Mouse (Mus musculus) megakaryocyte progenitor cell, adult 5-6 weeks (primary cell): ENCODE data around the gene Cd300lf. TPM values are rescaled to one million over a fixed set of nuclear protein-coding genes. Genes with fewer than 3 reads are reported as not detected.

Experiments used
- ATAC-seq: replicated peaks from 2 replicates; pipeline ENCODE4 v1.8.0; 2016; ENCODE audit warnings: mild to moderate bottlenecking, moderate TSS enrichment, inconsistent platforms; ENCODE audit not compliant: poor library complexity
- total RNA-seq, 2 experiments: library from RNA; stranded (forward) in 1 of 2; stranded (reverse) in 1 of 2; fragments of 157-497, 149-512 nt in 1 of 2; fragments of 200-1000 nt in 1 of 2; gene quantifications; 2 replicates each; pipeline versions ENCODE4 v1.2.3 to v1.2.4; 2015 to 2017

Gene Cd300lf
- 2.1 and 2.3 TPM in 2 replicates for total RNA-seq (2015)
- 1.6 and 1.8 TPM in 2 replicates for total RNA-seq (2017)

- ATAC-seq = peak; percentile 98
Measured at GRCm38 (mm10) chr11:115133800-115134199, at the start of gene Cd300lf. TSS of gene Cd300lf (minus strand) at chr11:115133992.

DNA sequence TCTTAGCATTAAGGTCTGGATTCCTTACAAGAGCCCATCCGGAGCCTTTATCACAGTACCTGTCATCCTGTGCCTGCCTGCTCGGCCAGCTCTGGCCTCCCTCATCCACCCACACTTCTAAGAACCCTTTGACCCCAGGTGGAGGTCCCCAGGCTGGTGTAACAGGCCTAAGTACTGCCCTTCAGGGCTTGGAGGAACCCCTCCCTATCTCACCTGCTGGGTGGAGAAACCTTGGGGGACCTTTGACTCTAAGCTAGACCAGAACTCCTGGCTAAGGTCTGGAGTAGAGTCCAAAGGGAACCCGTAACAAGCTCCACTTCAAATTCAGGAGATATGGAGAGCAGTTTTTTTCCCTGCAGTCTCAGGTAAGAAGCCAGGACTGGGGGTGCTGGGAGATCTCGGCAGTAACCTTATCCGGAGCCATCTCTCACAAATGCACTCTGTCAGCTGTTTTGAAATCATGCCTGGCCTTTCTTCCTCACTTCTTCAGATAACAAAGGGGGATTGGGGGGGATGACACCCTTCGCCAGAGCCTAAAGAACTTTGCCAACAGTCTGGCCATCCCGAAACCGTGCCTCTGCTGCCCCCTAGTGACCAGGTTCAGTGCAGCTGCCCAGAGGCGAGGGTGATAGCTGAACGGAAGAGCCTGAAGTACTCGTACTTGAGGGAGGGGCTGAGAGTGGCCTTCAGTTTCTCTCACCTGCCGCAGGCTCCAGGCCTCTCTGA, 48.3 kb upstream of the Cd300lf start:
- ATAC-seq = peak; percentile 66

- no peak for ATAC-seq
Measured at GRCm38 (mm10) chr11:115179881-115180280, 46.1 kb upstream of the Cd300lf start.

DNA sequence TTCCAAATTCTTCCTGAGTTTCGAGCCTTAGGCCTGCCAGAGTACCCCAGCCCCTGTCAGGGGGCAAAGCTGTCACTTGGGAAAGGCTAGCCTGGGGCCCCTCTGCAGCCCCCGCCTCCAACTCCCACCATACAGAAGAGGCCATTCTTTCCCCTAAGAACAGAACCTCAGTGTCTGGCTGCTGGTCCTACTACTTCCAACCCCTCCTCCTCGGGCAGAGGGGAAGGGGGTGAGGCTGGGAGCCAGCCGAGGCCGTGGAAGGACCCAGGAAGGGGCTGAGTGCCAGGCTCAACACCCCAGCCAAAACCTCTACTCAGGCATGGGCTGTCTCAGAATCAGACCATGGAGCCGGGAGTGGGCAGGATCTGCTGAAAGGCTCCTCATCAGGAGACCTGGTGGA, 45.4 kb upstream of the Cd300lf start:
- no peak for ATAC-seq

DNA sequence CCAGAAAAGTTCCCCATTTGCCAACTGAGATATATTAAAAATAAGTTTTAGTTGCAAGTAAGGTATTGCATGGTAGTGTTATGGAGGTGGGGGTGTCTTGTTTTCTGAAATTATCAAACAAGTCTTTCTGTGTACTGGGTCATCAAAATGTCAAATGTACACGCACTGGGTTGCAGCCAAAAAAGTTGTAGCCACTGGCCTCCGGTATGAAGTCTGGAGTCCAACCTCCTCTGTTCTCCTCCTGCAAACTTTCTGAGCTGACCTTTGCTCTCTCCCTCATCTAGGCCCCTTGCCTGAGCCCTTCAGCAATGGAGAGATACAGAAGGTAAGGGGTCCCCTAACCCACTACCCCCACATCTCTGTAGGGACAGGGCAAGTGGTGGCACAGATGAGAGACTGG, 45.0 kb upstream of the Cd300lf start:
- ATAC-seq = no peak

DNA sequence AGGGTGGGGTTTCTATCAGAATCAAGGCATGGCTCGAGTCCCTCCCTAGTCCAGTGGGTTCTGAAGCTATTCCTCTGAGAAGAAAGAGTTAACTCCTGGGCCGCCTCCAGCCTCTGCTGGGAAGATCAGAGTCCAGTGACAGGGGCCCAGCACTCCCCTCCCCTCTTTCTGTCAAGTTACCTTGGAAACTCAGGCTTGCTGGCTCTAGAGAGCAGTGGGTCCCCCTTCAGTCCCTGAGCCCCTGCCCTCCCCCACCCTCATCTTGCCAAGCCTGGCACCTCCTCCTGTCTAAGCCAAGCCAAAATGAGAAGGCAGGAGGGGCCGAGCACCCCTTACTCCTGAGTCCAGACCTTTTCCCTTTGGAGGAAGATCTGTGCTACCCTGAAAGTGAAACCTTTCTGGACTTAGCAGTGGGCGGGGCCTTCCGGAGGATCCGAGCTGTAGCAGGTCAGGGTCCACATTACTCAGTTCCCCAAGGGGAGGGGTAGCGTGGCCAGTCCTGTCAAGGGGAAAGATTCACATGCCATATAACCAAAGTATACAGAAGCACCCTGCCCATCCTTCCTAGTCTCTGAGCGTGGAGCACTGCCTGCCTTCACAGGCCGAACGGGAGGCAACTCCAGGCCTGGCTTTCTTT, 43.9 kb upstream of the Cd300lf start:
- no peak for ATAC-seq

DNA sequence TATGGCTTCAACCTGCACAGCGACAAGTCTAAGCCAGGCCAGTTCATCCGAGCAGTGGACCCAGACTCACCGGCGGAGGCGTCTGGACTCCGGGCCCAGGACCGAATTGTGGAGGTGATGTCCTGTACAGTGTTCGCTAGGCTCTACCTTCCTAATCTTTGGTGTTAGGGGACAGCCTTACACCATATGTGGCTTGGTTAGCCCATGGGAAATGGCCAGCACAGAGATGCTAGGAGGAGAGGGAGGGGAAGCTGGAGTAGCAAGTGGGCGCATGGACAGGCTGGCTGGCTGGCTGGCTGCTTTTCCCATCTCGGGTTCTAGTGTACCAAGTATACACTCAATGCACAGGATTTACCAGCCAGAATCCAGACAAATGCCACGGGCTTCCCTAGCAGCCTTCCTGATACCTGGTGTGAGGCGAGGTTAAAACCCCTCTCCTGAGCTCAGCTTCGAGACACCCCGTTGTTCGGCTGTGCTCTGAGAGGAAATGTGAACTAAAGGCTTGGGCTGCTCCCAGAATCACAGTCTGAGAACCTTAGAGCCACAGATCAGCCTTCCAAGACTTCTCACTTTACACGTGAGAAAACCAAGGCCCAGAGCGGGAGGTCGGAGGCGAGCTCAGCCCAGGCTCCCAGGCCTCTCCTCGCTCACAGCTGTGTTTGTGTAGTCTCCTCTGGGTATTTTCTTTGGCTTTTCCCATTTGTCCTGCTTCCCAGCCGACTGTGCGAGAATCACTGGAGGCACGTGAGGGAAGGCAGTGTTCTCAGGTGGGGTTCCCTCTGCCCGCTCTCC, 42.8 kb upstream of the Cd300lf start:
- no peak for ATAC-seq

- peak; percentile 75 for ATAC-seq
Measured at GRCm38 (mm10) chr11:115173549-115174339, 40.0 kb upstream of the Cd300lf start.

- peak; percentile 55; the same call in 1 of the 2 replicates for ATAC-seq
Measured at GRCm38 (mm10) chr11:115172825-115173287, 39.1 kb upstream of the Cd300lf start.

DNA sequence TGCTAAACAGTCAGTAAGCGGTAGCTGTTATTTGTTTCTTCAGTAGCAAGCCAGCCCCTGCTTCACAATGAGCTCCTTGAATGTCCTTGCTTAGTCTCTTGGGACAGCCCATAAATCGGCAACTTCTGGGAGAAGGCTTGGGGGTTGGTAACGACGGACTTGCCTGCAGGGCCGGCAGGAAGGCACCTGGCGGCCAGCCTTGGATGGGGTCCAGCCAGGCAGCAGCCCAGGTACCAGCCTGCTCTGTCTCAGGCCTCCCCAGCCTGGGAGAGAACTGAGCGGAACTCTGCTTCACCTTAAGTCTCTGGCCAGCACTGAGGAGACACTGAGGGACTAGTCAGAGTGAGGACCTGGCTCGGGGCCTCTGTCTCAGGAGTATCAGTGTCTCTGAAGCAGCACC, 37.3 kb upstream of the Cd300lf start:
- ATAC-seq = no peak

DNA sequence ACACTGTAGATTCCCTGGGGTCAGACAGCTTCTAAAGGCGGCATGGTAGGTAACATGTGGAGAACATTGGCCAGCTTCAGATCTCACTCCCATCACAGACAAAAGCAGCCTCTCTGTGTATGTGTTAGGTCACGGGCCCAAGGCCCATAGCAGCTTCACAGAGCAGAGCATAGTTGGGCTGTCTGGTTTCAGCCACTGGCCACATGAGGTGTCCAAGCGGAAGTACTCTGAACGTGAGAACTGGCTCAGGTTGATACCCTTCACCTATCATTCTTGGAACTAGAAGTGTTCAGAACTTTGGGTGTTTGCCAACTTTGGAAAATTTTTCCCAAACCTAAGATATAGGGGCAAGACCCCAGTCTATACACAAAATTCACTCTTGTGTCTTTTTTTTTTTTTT, 35.6 kb upstream of the Cd300lf start:
- ATAC-seq = no peak

- no peak for ATAC-seq
Measured at GRCm38 (mm10) chr11:115167631-115168249, 33.9 kb upstream of the Cd300lf start.

DNA sequence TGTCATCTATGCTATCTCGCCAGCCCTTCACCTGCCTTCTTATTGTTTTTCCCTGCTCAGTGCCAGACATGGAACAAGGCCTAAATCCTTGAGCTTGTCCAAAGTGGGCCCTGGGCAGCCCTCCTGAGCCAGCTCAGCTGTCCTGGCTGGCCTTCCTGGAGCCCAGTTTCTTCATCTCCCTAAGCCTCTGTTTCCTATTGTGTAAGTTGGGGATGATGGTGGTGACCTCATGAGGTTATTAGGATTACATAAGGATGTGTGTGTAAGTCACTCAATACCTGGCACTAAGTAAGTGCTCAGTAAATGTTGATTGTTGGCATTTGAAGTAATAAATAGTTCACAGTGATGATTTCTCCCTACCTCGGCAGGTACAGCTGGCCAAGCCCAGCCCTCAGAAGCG, 33.0 kb upstream of the Cd300lf start:
- no peak for ATAC-seq

DNA sequence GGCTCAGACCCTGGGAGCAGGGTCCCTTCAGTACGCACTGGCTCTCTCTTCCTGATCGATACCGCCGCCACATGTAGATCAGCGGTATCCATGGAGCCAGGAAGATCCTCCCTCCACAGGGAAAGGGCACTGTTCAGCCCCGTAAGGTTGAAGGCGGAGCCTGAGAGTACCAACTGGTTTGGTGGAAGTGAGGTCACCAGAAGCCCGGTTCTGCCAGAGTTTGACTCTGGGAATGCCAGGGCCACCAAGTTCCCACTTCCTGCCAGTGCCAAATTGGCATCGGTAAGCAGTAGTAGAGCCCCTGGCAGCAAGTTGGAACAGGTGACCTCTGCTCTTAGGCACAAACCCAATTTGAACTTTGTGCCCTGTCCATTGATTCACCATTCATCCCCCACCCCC, 31.2 kb upstream of the Cd300lf start:
- ATAC-seq = no peak

- ATAC-seq = no peak
Measured at GRCm38 (mm10) chr11:115164341-115164975, 30.7 kb upstream of the Cd300lf start.

DNA sequence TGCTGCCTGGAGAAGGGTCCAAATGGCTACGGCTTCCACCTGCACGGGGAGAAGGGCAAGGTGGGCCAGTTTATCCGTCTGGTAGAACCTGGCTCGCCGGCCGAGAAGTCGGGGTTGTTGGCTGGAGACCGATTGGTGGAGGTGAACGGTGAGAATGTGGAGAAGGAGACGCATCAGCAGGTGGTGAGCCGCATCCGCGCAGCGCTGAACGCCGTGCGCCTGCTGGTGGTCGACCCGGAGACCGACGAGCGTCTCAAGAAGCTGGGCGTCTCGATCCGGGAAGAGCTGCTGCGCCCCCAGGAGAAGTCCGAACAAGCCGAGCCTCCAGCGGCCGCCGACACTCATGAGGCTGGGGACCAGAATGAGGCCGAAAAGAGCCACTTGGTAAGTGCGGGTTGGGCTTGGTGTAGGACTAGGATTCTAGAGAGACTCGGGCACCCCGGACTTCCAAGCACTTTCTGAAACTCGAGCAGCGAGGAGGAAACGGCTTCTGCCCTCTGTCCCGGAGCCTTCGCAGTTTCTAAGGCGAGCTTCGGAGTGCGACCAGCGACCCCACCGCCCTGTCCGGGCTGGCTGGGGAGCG, 29.9 kb upstream of the Cd300lf start:
- ATAC-seq = no peak

DNA sequence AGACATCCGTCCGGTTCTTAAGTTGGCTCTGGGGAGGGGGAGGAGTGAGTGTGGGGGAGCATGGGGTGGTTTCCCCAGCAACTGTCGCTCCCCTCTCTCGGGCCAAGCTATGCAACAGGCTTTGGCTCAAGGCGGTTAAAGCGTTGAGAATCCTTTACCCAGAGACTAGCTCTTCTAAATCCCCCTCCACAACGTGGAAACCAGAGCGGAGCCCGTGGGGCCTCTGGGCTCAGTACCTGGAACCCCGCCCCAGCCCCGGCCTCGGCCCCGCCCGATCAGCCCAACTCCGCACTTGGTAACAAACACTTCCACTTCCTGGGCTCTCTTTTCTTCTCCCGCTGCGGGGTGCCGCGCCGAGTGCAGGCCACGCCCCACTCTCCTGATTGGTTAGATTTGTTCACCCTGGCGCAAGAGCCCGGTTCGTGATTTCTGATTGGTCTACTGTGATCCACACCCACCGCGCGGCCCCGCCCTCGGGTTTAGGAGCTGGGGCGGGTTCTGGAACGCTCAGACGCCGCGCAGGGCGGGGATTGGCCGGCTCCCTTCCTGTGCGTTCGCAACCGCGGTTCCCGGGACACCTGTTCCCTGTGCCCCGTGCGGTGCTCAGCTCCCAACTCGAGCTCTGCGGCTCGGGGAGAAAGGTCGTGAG, 29.2 kb upstream of the Cd300lf start, which contains the start of gene Slc9a3r1:
TSS of gene Slc9a3r1 (plus strand) at position 510 of the 649 bp plus-strand sequence.
- ATAC-seq = peak; percentile 82

DNA sequence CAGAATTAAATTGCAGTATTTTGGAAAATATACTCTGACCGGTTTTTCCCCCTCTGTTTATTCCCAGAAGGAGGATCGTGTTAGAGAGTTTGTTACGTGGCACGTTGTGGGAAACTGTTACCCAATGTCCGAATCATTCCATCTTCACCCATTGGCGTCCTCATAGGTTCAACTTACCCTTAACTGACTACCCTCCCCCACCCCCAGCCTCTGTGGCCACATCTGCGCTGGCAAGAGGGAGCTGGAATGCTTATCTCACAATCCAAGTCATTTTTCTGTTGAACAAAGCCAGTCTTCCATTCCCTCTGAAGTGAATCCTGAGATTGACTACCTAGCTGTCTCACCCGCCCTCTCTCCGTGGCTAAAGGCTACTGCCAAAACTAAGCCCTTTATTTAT, 28.4 kb upstream of the Cd300lf start:
- no peak for ATAC-seq
